Mouse (Mus musculus): ENCODE measurements at regions not wholly inside any gene's neighbourhood (a gene's known extent, or its start where the extent isn't known, plus 50 kb on each side); places are given as distances from the start of the nearest gene placed in this dataset.

- DNase-seq = no peak
Measured at GRCm38 (mm10) chr15:37166744-37167143, 159.2 kb upstream of the Zfp706 start.

- DNase-seq = peak; percentile 43 to 50
Measured at GRCm38 (mm10) chr15:37165887-37166507, 158.4 kb upstream of the Zfp706 start.

- DNase-seq = no peak
Measured at GRCm38 (mm10) chr15:37165216-37165615, 157.6 kb upstream of the Zfp706 start.

GRCm38 (mm10) chr15:37164191-37165135, 156.9 kb upstream of the Zfp706 start:
- DNase-seq = peak; percentile 11 to 13

- no peak for DNase-seq
Measured at GRCm38 (mm10) chr15:37159956-37160355, 152.4 kb upstream of the Zfp706 start.

- peak; percentile 65 to 74 for DNase-seq
Measured at GRCm38 (mm10) chr15:37159349-37159748, 151.8 kb upstream of the Zfp706 start.

- DNase-seq = no peak
Measured at GRCm38 (mm10) chr15:37157386-37157785, 149.8 kb upstream of the Zfp706 start.

GRCm38 (mm10) chr15:37154934-37155333, 147.4 kb upstream of the Zfp706 start:
- no peak for DNase-seq

GRCm38 (mm10) chr15:37153177-37153576, 145.6 kb upstream of the Zfp706 start:
- DNase-seq = no peak

GRCm38 (mm10) chr15:37135590-37136164, 128.1 kb upstream of the Zfp706 start:
- peak; percentile 84 to 85 for DNase-seq

- peak; percentile 62 to 70 for DNase-seq
Measured at GRCm38 (mm10) chr15:37134913-37135589, 127.5 kb upstream of the Zfp706 start.

- peak; percentile 32 to 45 for DNase-seq
Measured at GRCm38 (mm10) chr15:37134386-37134785, 126.8 kb upstream of the Zfp706 start.

- peak; percentile 61 to 69 for DNase-seq
Measured at GRCm38 (mm10) chr15:37133916-37134315, 126.3 kb upstream of the Zfp706 start.

GRCm38 (mm10) chr15:37127681-37128080, 120.1 kb upstream of the Zfp706 start:
- no peak for DNase-seq

- no peak for DNase-seq
Measured at GRCm38 (mm10) chr15:37127170-37127569, 119.6 kb upstream of the Zfp706 start.

- DNase-seq = no peak
Measured at GRCm38 (mm10) chr15:37125823-37126222, 118.2 kb upstream of the Zfp706 start.

GRCm38 (mm10) chr15:37124951-37125350, 117.4 kb upstream of the Zfp706 start:
- no peak for DNase-seq

- DNase-seq = peak; percentile 66 to 68
Measured at GRCm38 (mm10) chr15:37124299-37124698, 116.7 kb upstream of the Zfp706 start.

- DNase-seq = peak; percentile 88 to 94
Measured at GRCm38 (mm10) chr15:37120381-37120780, 112.8 kb upstream of the Zfp706 start.

- peak; percentile 89 to 91 for DNase-seq
Measured at GRCm38 (mm10) chr15:37114119-37114518, 106.5 kb upstream of the Zfp706 start.

- DNase-seq = no peak
Measured at GRCm38 (mm10) chr15:37110462-37110861, 102.9 kb upstream of the Zfp706 start.

- peak; percentile 59 to 60 for DNase-seq
Measured at GRCm38 (mm10) chr15:37102035-37102555, 94.5 kb upstream of the Zfp706 start.

- DNase-seq = peak; percentile 23 to 41
Measured at GRCm38 (mm10) chr15:37101419-37101818, 93.8 kb upstream of the Zfp706 start.
